Mouse (Mus musculus): ENCODE measurements around the gene Relt.

Gene Relt

GRCm38 (mm10) chr7:100845026-100845400, 18.2 kb downstream of the Relt start:
- DNase-seq (ENCODE audit: low read depth, low spot score) = no peak

GRCm38 (mm10) chr7:100844385-100845025, 18.7 kb downstream of the Relt start:
- no peak for DNase-seq (ENCODE audit: low read depth, low spot score)

GRCm38 (mm10) chr7:100843866-100844265, 19.4 kb downstream of the Relt start:
- no peak for DNase-seq (ENCODE audit: low read depth, low spot score)

- DNase-seq (ENCODE audit: low read depth, low spot score) = no peak
Measured at GRCm38 (mm10) chr7:100842175-100842574, 21.1 kb downstream of the Relt start.

- no peak for DNase-seq (ENCODE audit: low read depth, low spot score)
Measured at GRCm38 (mm10) chr7:100841608-100842007, 21.6 kb downstream of the Relt start.

- no peak for DNase-seq (ENCODE audit: low read depth, low spot score)
Measured at GRCm38 (mm10) chr7:100840906-100841305, 22.3 kb downstream of the Relt start.

GRCm38 (mm10) chr7:100839632-100840402, 23.4 kb downstream of the Relt start:
- no peak for DNase-seq (ENCODE audit: low read depth, low spot score)

GRCm38 (mm10) chr7:100837701-100838100, 25.5 kb downstream of the Relt start:
- no peak for DNase-seq (ENCODE audit: low read depth, low spot score)

- no peak for DNase-seq (ENCODE audit: low read depth, low spot score)
Measured at GRCm38 (mm10) chr7:100836657-100837056, 26.6 kb downstream of the Relt start.

GRCm38 (mm10) chr7:100835711-100836110, 27.5 kb downstream of the Relt start:
- no peak for DNase-seq (ENCODE audit: low read depth, low spot score)

GRCm38 (mm10) chr7:100835168-100835567, 28.1 kb downstream of the Relt start:
- no peak for DNase-seq (ENCODE audit: low read depth, low spot score)

GRCm38 (mm10) chr7:100833859-100834258, 29.4 kb downstream of the Relt start:
- no peak for DNase-seq (ENCODE audit: low read depth, low spot score)

GRCm38 (mm10) chr7:100828549-100828948, 34.7 kb downstream of the Relt start:
- no peak for DNase-seq (ENCODE audit: low read depth, low spot score)

- DNase-seq (ENCODE audit: low read depth, low spot score) = no peak
Measured at GRCm38 (mm10) chr7:100824661-100825060, 38.6 kb downstream of the Relt start.

GRCm38 (mm10) chr7:100818401-100819064, 44.7 kb downstream of the Relt start:
- no peak for DNase-seq (ENCODE audit: low read depth, low spot score)

GRCm38 (mm10) chr7:100817442-100817760, 45.8 kb downstream of the Relt start:
- DNase-seq (ENCODE audit: low read depth, low spot score) = no peak

- no peak for DNase-seq (ENCODE audit: low read depth, low spot score)
Measured at GRCm38 (mm10) chr7:100816759-100817441, 46.3 kb downstream of the Relt start.

GRCm38 (mm10) chr7:100815900-100816570, 47.2 kb downstream of the Relt start:
- DNase-seq (ENCODE audit: low read depth, low spot score) = no peak

- no peak for DNase-seq (ENCODE audit: low read depth, low spot score)
Measured at GRCm38 (mm10) chr7:100812641-100813040, 50.6 kb downstream of the Relt start.

GRCm38 (mm10) chr7:100811912-100812311, 51.3 kb downstream of the Relt start:
- no peak for DNase-seq (ENCODE audit: low read depth, low spot score)

- no peak for DNase-seq (ENCODE audit: low read depth, low spot score)
Measured at GRCm38 (mm10) chr7:100805391-100805790, 57.9 kb downstream of the Relt start.

- DNase-seq (ENCODE audit: low read depth, low spot score) = no peak
Measured at GRCm38 (mm10) chr7:100798810-100799209, 64.4 kb downstream of the Relt start.
